Mouse (Mus musculus) forebrain, postnatal 0 days (tissue): Measurements from ENCODE around the gene Spns1. TPM values are rescaled to one million over a fixed set of nuclear protein-coding genes. Genes with fewer than 3 reads are reported as not detected.
"Not testable (repeated sequence)": the region's sequence is repeated elsewhere in the genome, so short reads cannot be mapped to it uniquely, and the experiment has no call there.

Experiments used
- ATAC-seq: fragments of 200-750 bp; cut with Nextera tagmentation; 2 replicates; pipeline ENCODE4 v1.8.0; 2017; ENCODE audit warnings: mild to moderate bottlenecking, moderate library complexity
- DNase-seq: peaks from one replicate; pipeline ENCODE4 v3.0.0-alpha.2; 2015
- H3K27ac ChIP-seq: fragments of 300-500 bp; sonication (generic); 2 replicates; pipeline ENCODE4 v1.5.1; 2014; ENCODE audit warnings: low read depth, mild to moderate bottlenecking, antibody characterized with exemption, low read length, moderate library complexity, mixed read lengths
- H3K27me3 ChIP-seq: fragments of 300-500 bp; sonication (generic); 2 replicates; pipeline ENCODE4 v1.6.1; 2014; ENCODE audit warnings: mild to moderate bottlenecking, low read length, mixed read lengths; ENCODE audit not compliant: insufficient read depth
- H3K36me3 ChIP-seq: fragments of 300-500 bp; sonication (generic); 2 replicates; pipeline ENCODE4 v1.6.1; 2014; ENCODE audit warnings: mild to moderate bottlenecking, moderate library complexity; ENCODE audit not compliant: insufficient read depth
- H3K4me1 ChIP-seq: fragments of 300-500 bp; sonication (generic); 2 replicates; pipeline ENCODE4 v1.6.1; 2014; ENCODE audit warnings: antibody characterized with exemption; ENCODE audit not compliant: insufficient read depth
- H3K4me2 ChIP-seq: fragments of 300-500 bp; sonication (generic); 2 replicates; pipeline ENCODE4 v1.6.1; 2014; ENCODE audit warnings: low read depth, mild to moderate bottlenecking, moderate library complexity
- H3K4me3 ChIP-seq: fragments of 300-500 bp; sonication (generic); 2 replicates; pipeline ENCODE4 v1.5.1; 2014; ENCODE audit warnings: low read depth, low read length, mixed read lengths
- H3K9ac ChIP-seq: fragments of 300-500 bp; sonication (generic); 2 replicates; pipeline ENCODE4 v1.6.1; 2014; ENCODE audit warnings: mild to moderate bottlenecking
- H3K9me3 ChIP-seq: fragments of 300-500 bp; sonication (generic); 2 replicates; pipeline ENCODE4 v1.6.1; 2016; ENCODE audit warnings: low read length
- CTCF ChIP-seq: sonication (generic); IDR thresholded peaks from 2 replicates; pipeline ENCODE4 v1.5.1; 2016; ENCODE audit warnings: antibody characterized with exemption, control low read depth, low read depth
- WGBS: fragments of 180-500 bp; shearing (Covaris S2); extraction: QIAGEN DNeasy Blood & Tissue Kit; methylation state at CpG from one replicate; pipeline ENCODE4 v1.1.7; 2014; 5-methylcytosine and 5-hydroxymethylcytosine counted together
- polyA plus RNA-seq: library from polyadenylated mRNA; unstranded; fragments of >200 nt; fragmentation: Nextera tagmentation; extraction: Ambion mirVana; gene quantifications from 2 replicates; pipeline ENCODE4 v1.2.1, GENCODE M21; 2015
- total RNA-seq: library from RNA; depleted of rRNA; stranded (reverse); fragments of >200 nt; gene quantifications from 2 replicates; pipeline ENCODE4 v1.2.3, GENCODE M21; 2014

The Spns1 gene
- total and polyA plus RNA-seq, 2 experiments from 2014 or later, result 78.4 to 102 TPM

DNA sequence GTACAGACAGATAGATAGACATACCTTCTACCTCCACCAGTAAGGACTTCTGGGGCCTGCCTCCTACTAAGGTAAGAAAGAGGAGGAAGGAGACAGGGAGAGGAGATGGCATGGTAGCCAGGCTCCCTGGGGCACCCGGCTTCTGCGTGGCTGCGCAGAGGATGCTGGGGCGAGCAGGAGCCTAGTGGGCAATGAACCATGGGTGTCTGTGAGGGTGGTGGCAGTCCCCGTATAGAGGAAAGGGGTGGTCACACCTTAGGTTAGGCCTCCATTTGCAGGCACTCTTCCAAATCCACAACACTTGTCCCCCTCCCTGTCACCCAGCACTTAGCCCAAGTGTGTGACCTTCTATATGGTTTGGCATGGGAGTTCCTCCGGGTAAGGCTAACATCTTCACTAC lies 37.5 kb upstream of the Spns1 start, which contains the start of gene Cd19:
Gene Cd19, minus strand, starts transcription at position 165 of the 400 bp plus-strand sequence.
- Histone ChIP-seq H3K4me1 (no peaks in the 10 kb centered on the region), H3K9ac (no peak within 1 kb of the TSS), H3K9me3 (no peaks in the 10 kb centered on the region), H3K36me3 (no peaks in the 10 kb centered on the region), H3K27me3 (no peaks in the 10 kb centered on the region), H3K4me2 (no peak within 1 kb of the TSS), H3K4me3 (no peak within 1 kb of the TSS), H3K27ac (no peak within 1 kb of the TSS)
- TF ChIP-seq CTCF, result no peak
- ATAC-seq, result no peak
- no peak for DNase-seq
- WGBS, result 93% methylated on average over 6 of the region's 6 CpGs

DNA sequence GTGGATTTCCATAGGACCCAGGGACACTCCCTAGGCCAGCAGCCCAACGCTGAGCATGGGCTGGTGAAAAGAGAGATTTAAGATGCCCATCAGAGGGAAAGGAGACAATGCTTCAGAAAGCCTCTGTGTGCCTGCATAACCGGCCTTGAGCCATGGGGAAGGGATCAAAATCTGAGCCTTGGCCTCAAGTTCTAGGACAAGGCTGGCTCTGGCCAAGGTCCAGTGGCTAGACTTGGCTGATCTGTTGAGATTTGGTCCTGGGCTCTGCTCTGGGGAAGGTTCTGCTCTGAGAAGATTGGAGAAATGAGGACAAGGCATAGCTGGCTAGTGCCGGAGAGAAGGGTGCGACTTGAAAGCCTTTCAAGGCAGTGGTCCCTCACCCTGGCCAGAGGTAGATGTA lies 33.8 kb upstream of the Spns1 start:
- H3K4me3 ChIP-seq, result no peak overlapping the region
- 93% methylated on average over 4 of the region's 4 CpGs for WGBS
- ATAC-seq (no peak), DNase-seq (no peak)
- H3K27me3 ChIP-seq, result no peaks in the 10 kb centered on the region
- no peaks in the 10 kb centered on the region for H3K4me1 ChIP-seq
- no peak overlapping the region for H3K4me2 ChIP-seq
- H3K27ac ChIP-seq, result no peak overlapping the region
- no peaks in the 10 kb centered on the region for H3K9me3 ChIP-seq
- no peaks in the 10 kb centered on the region for H3K36me3 ChIP-seq
- no peak overlapping the region for H3K9ac ChIP-seq
- no peak for TF ChIP-seq CTCF

DNA sequence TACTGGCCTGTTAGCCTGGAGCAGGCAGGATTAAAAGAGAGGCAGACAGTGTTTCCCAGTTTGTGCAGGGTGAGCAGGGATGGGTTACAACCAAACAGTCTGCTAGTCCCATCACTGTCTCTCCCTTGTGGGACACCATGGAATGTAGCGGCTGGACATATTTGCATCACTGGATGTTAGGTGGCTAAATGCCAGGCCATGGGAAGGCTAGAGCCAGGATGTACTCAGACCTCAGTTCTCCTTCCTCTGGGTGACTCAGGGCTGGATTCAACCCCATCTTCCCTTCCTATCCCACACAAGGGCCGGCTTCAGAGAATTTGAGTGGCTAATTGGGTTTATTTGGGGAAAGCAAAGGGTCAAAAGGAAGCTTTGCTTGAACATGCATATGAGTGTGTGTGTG lies 31.4 kb upstream of the Spns1 start:
- no peak for TF ChIP-seq CTCF
- WGBS, result 83% methylated on average over 2 of the region's 2 CpGs
- Histone ChIP-seq H3K9ac (no peak overlapping the region), H3K27me3 (no peaks in the 10 kb centered on the region), H3K36me3 (no peaks in the 10 kb centered on the region), H3K4me3 (no peak overlapping the region), H3K4me1 (no peaks in the 10 kb centered on the region), H3K4me2 (no peak overlapping the region), H3K9me3 (no peaks in the 10 kb centered on the region), H3K27ac (no peak overlapping the region)
- no peak for ATAC-seq
- no peak for DNase-seq

DNA sequence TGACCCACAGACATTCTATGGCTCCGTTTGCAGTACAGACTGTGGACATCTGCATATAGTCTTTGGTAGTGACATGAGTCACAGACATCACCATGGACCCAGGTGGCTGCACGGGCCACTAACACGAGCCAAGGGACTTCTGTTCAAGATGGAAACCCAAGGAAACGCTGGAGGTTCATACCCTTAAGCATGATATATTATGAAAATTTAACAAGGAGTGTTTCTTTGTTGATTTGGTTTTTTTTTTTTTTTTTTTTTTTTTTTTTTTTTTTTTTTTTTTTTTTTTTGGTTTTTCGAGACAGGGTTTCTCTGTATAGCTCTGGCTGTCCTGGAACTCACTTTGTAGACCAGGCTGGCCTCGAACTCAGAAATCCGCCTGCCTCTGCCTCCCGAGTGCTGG lies 25.3 kb upstream of the Spns1 start:
- H3K27ac ChIP-seq, result not testable (repeated sequence)

DNA sequence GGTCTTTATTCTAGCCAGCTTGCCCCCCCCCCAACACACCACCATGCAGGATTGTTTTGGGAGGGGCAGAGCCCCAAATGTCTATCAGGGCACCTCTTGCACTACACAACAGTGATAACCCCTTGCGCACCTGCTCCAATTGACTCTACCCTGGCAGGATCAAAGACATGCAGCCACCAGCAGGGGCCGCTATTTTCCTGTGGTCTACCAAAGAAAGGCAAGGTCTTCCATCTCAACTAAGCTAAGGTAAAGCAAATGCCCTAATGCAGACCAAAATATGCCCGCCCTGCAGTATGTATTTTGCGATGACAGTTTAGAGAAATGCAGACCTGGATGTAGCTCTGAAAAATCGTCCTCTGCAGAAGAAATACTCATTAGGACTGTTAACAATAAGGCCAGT lies 22.3 kb upstream of the Spns1 start:
- peak; percentile 81 for DNase-seq
- no peak for ATAC-seq

More for the DNA sequence above, 25.3 kb upstream of the Spns1 start:
- H3K4me2 ChIP-seq, DNase-seq, H3K36me3 ChIP-seq, H3K27me3 ChIP-seq, H3K9me3 ChIP-seq, ATAC-seq, H3K9ac ChIP-seq, H3K4me1 ChIP-seq, H3K4me3 ChIP-seq: not testable (repeated sequence)
- 84% methylated on average over 7 of the region's 8 CpGs for WGBS

DNA sequence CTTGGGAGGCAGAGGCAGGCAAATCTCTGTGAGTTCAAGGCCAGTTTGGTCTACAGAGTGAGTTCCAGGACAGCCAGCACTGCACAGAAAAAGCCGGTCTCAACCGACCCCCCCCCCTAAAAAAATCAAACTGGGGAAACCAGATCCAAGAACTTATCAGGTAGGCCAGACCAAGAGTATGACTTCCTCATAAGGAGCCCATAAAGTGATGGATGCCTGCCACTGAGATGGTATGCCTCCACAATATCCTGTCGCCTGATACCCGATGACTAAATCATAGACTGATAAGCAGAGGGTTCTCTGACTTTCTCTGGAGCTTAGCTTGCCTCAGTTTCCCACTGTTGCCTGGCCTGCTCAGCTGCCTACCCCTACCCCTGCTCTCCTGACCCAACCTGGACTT lies 20.6 kb upstream of the Spns1 start:
- no peak overlapping the region for H3K4me2 ChIP-seq
- no peak for ATAC-seq
- TF ChIP-seq CTCF, result no peak

More for the DNA sequence above, 22.3 kb upstream of the Spns1 start:
- TF ChIP-seq CTCF, result peak; percentile 88
- Histone ChIP-seq H3K4me2 (no peak overlapping the region), H3K27me3 (no peaks in the 10 kb centered on the region), H3K9me3 (no peaks in the 10 kb centered on the region), H3K4me1 (no peaks in the 10 kb centered on the region), H3K27ac (no peak overlapping the region), H3K9ac (no peak overlapping the region), H3K36me3 (no peaks in the 10 kb centered on the region), H3K4me3 (no peak overlapping the region)
- WGBS, result 6% methylated on average over 5 of the region's 5 CpGs

DNA sequence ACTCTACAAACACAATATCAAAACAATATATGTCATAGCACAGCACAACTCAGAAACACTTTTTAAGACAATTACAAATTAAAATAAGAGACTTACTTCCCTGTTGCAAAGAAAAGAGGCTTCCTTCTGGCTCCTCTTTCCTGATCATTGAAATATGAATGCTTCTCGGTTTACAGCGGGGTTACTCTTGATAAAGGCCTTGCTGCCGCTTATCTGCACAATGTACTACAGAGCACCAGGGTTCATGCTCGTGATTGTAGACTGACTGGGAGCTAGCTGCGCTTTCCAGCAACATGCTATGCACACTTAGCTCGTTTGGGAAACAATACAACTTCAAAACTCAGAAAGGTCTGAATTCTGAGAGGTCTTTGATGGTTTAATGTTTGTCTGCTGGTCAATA lies 20.0 kb upstream of the Spns1 start:
- Histone ChIP-seq H3K9ac (no peak overlapping the region), H3K27ac (no peak overlapping the region), H3K9me3 (no peaks in the 10 kb centered on the region), H3K27me3 (no peaks in the 10 kb centered on the region), H3K4me2 (no peak overlapping the region), H3K4me3 (no peak overlapping the region), H3K36me3 (no peaks in the 10 kb centered on the region), H3K4me1 (no peaks in the 10 kb centered on the region)
- no peak for ATAC-seq
- 59% methylated on average over 6 of the region's 6 CpGs for WGBS
- DNase-seq, result no peak
- TF ChIP-seq CTCF, result no peak

More for the DNA sequence above, 20.6 kb upstream of the Spns1 start:
- Histone ChIP-seq H3K27me3 (no peaks in the 10 kb centered on the region), H3K27ac (no peak overlapping the region), H3K9ac (no peak overlapping the region), H3K4me1 (no peaks in the 10 kb centered on the region), H3K4me3 (no peak overlapping the region), H3K36me3 (no peaks in the 10 kb centered on the region), H3K9me3 (no peaks in the 10 kb centered on the region)
- no peak for DNase-seq
- WGBS, result 99% methylated on average over 4 of the region's 4 CpGs
